ENCODE assay signal across 13 mouse cellular contexts in genomic region chr7:96521956-96522355, GRCm38 (mm10).
DNase-seq lines count a peak whose midpoint lies in the region; ATAC-seq lines count a peak whose summit lies in the region.
"Had no signal": no experiment of that assay in that cellular context is flagged by ENCODE, and none has a peak within 500 bp of the region (broad histone marks: within the 10 kb centered on the region; RNA-seq: fewer than 3 reads in every experiment).

No protein-coding gene starts in this region.

- ATAC-seq in frontal cortex, adult (ENCODE audit: low TSS enrichment): peak; percentile 79
- ATAC-seq: activated CD4-positive, CD25-positive, alpha-beta regulatory T cell, adult 4 months; inflammation-experienced regulatory T-cells, adult 6 months; liver, embryonic 12.5 days had no signal

- no peak for DNase-seq in frontal cortex, postnatal 25 days (ENCODE audit: low spot score in 2 of 2)
- peak; percentile 38 for DNase-seq in urinary bladder, postnatal 14 days (ENCODE audit: low spot score)
- no peak for DNase-seq in urinary bladder, postnatal 36 days (ENCODE audit: low spot score in 2 of 2)
- peak; percentile 33 to 42 for DNase-seq in layer of hippocampus, postnatal 36 days
- DNase-seq in telencephalon, adult 2 months (ENCODE audit: low read depth, low spot score): peak; percentile 74
- no peak for DNase-seq in testis, postnatal 10 days (ENCODE audit: low spot score)
- DNase-seq in kidney, adult 8-10 months: no peak
- DNase-seq: kidney, postnatal 36 days; thymus, postnatal 25 days had no signal

Comparison
In these comparisons a context has a peak if more than half of its experiments do, and no peak if none do; other contexts are left out.
1. DNase-seq: peak in urinary bladder, postnatal 14 days (single experiment), layer of hippocampus, postnatal 36 days (2 of 2) and telencephalon, adult 2 months (single experiment); none in frontal cortex, postnatal 25 days (0 of 2), urinary bladder, postnatal 36 days (0 of 2), testis, postnatal 10 days (single experiment) and kidney, adult 8-10 months (0 of 2).